Comparison of ENCODE assay signal across 8 mouse cellular contexts in the genomic region with DNA sequence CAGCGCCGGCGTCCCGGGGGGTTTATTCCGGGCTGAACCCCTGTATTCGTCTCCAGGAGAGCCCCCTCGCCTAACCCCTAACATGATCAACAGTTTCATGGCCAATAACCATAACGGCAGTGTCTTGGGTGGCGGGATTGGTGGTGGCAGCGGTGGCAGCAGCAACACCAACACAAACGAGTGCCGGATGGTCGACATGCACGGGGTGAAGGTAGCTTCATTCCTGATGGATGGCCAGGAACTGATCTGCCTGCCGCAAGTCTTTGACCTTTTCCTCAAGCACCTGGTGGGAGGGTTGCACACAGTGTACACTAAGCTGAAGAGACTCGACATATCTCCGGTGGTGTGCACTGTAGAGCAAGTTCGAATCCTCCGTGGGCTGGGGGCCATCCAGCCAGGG. TPM values are rescaled to one million over a fixed set of nuclear protein-coding genes. Genes with fewer than 3 reads are reported as not detected.
DNase-seq lines count a peak whose midpoint lies in the region; ATAC-seq and TF ChIP-seq lines count a peak whose summit lies in the region.

No protein-coding gene starts in this region.

- no peak for DNase-seq in kidney, postnatal 0 days (ENCODE audit: low spot score)
- no peak for DNase-seq in kidney, postnatal 36 days
- no peak for DNase-seq in liver, embryonic 11.5 days (ENCODE audit: low spot score)
- DNase-seq in stomach, postnatal 0 days (ENCODE audit: low spot score) = no peak
- no peak for DNase-seq in T-cell, adult 2 months (ENCODE audit: low spot score)
- no peak for DNase-seq in frontal cortex, postnatal 14 days (ENCODE audit: low spot score in 2 of 2)

- peak overlapping the region; percentile 45 for H3K4me3 ChIP-seq in kidney, postnatal 0 days (replicated peaks; ENCODE audit: low read depth, low read length)
- H3K4me3 ChIP-seq in bone marrow macrophage, adult 2 months (ENCODE audit: insufficient read depth, low read length) = peak overlapping the region; percentile 43; the same call in 1 of the 2 replicates
- peak overlapping the region; percentile 47 for H3K4me3 ChIP-seq in forebrain, embryonic 13.5 days
- H3K4me3 ChIP-seq in liver, embryonic 11.5 days (ENCODE audit: low read depth, low read length) = peak overlapping the region; percentile 51
- H3K4me3 ChIP-seq in stomach, postnatal 0 days (ENCODE audit: low read depth, low read length) = peak overlapping the region; percentile 44

- TF ChIP-seq EP300 in stomach, postnatal 0 days (optimal IDR thresholded peaks at IDR 0.05) = no peak

- no peaks in the 10 kb centered on the region for H3K27me3 ChIP-seq in kidney, postnatal 0 days (ENCODE audit: insufficient read depth, low read length)
- no peaks in the 10 kb centered on the region for H3K27me3 ChIP-seq in forebrain, embryonic 13.5 days
- no peaks in the 10 kb centered on the region for H3K27me3 ChIP-seq in liver, embryonic 11.5 days (replicated peaks; ENCODE audit: control insufficient read depth, insufficient read depth, low read length)
- no peaks in the 10 kb centered on the region for H3K27me3 ChIP-seq in stomach, postnatal 0 days (ENCODE audit: control insufficient read depth, insufficient read depth, low read length)

- no peak for TF ChIP-seq CTCF in kidney, postnatal 0 days (IDR thresholded peaks at IDR 0.05; ENCODE audit: low read depth)
- no peak for TF ChIP-seq CTCF in bone marrow macrophage, adult 2 months (IDR thresholded peaks at IDR 0.05; ENCODE audit: low read depth, low read length)
- no peak for TF ChIP-seq CTCF in stomach, postnatal 0 days (IDR thresholded peaks at IDR 0.05; ENCODE audit: low read depth)

- peak overlapping the region; percentile 63 for H3K4me2 ChIP-seq in kidney, postnatal 0 days (ENCODE audit: low read length)
- H3K4me2 ChIP-seq in forebrain, embryonic 13.5 days = peak overlapping the region; percentile 65
- peak overlapping the region; percentile 70 for H3K4me2 ChIP-seq in liver, embryonic 11.5 days
- peak overlapping the region; percentile 71 for H3K4me2 ChIP-seq in stomach, postnatal 0 days (replicated peaks; ENCODE audit: low read depth)

- H3K4me1 ChIP-seq in kidney, postnatal 0 days (replicated peaks; ENCODE audit: insufficient read depth, low read length) = no peaks in the 10 kb centered on the region
- no peaks in the 10 kb centered on the region for H3K4me1 ChIP-seq in bone marrow macrophage, adult 2 months (ENCODE audit: control insufficient read depth, insufficient read depth, low read length)
- no peaks in the 10 kb centered on the region for H3K4me1 ChIP-seq in forebrain, embryonic 13.5 days
- no peaks in the 10 kb centered on the region for H3K4me1 ChIP-seq in liver, embryonic 11.5 days (replicated peaks; ENCODE audit: control insufficient read depth, insufficient read depth, low read length)
- no peaks in the 10 kb centered on the region for H3K4me1 ChIP-seq in stomach, postnatal 0 days (replicated peaks; ENCODE audit: control insufficient read depth, insufficient read depth)

- peak; percentile 3 for ATAC-seq in kidney, postnatal 0 days (replicated peaks; ENCODE audit: low FRiP score, low read depth)
- ATAC-seq in forebrain, embryonic 13.5 days = peak; percentile 40
- ATAC-seq in liver, embryonic 11.5 days (replicated peaks; ENCODE audit: low FRiP score) = peak; percentile 38; the same call in 1 of the 2 replicates
- 0 out of 2 replicates have a peak, but pooled peaks have one; percentile 4 for ATAC-seq in stomach, postnatal 0 days (ENCODE audit: low FRiP score, low TSS enrichment)

- 27% methylated on average over 19 of the region's 19 CpGs for WGBS in kidney, postnatal 0 days
- 12% methylated on average over 19 of the region's 19 CpGs for WGBS in forebrain, embryonic 13.5 days
- WGBS in liver, embryonic 11.5 days = 19% methylated on average over 19 of the region's 19 CpGs
- WGBS in stomach, postnatal 0 days = 19% methylated on average over 19 of the region's 19 CpGs

- H3K27ac ChIP-seq in kidney, postnatal 0 days = no peak overlapping the region
- H3K27ac ChIP-seq in bone marrow macrophage, adult 2 months (ENCODE audit: insufficient read depth, low read depth, low read length) = no peak overlapping the region
- no peak overlapping the region for H3K27ac ChIP-seq in forebrain, embryonic 13.5 days
- H3K27ac ChIP-seq in liver, embryonic 11.5 days (ENCODE audit: low read depth, low read length) = no peak overlapping the region
- H3K27ac ChIP-seq in stomach, postnatal 0 days (replicated peaks) = no peak overlapping the region

- H3K36me3 ChIP-seq in kidney, postnatal 0 days (ENCODE audit: insufficient read depth, low read length) = no peaks in the 10 kb centered on the region
- H3K36me3 ChIP-seq in forebrain, embryonic 13.5 days (ENCODE audit: poor library complexity, severe bottlenecking) = no peaks in the 10 kb centered on the region
- no peaks in the 10 kb centered on the region for H3K36me3 ChIP-seq in liver, embryonic 11.5 days (ENCODE audit: control insufficient read depth, insufficient read depth, low read length)
- H3K36me3 ChIP-seq in stomach, postnatal 0 days (ENCODE audit: control insufficient read depth, insufficient read depth, low read length) = no peaks in the 10 kb centered on the region

- TF ChIP-seq POLR2A in bone marrow macrophage, adult 2 months (IDR thresholded peaks at IDR 0.05; ENCODE audit: borderline replicate concordance, low read depth, low read length) = no peak

- 0 out of 2 replicates have a peak overlapping the region, but pooled peaks have one; percentile 13 for H3K9ac ChIP-seq in kidney, postnatal 0 days (ENCODE audit: low read depth, low read length)
- peak overlapping the region; percentile 60 for H3K9ac ChIP-seq in forebrain, embryonic 13.5 days
- H3K9ac ChIP-seq in liver, embryonic 11.5 days (ENCODE audit: low read depth, low read length) = no peak overlapping the region
- H3K9ac ChIP-seq in stomach, postnatal 0 days (ENCODE audit: low read length) = no peak overlapping the region

- H3K9me3 ChIP-seq in kidney, postnatal 0 days (replicated peaks; ENCODE audit: low read length) = no peaks in the 10 kb centered on the region
- H3K9me3 ChIP-seq in forebrain, embryonic 13.5 days (replicated peaks) = no peaks in the 10 kb centered on the region
- no peaks in the 10 kb centered on the region for H3K9me3 ChIP-seq in liver, embryonic 11.5 days (ENCODE audit: control insufficient read depth, low read length)
- no peaks in the 10 kb centered on the region for H3K9me3 ChIP-seq in stomach, postnatal 0 days (ENCODE audit: control insufficient read depth, low read length)

RNA-seq across cellular contexts. Expression of gene Dach2, which starts 1.2 kb away (rescaled TPM):
- polyA plus RNA-seq in kidney, postnatal 0 days (2015; fragmentation: Nextera tagmentation; extraction: Ambion mirVana) = 6.8 and 7.7 TPM in 2 replicates
- not detected in 2 replicates for polyA plus RNA-seq in bone marrow macrophage, adult 2 months (2012; ENCODE audit: insufficient read depth, insufficient read length, missing spikeins)
- polyA plus RNA-seq in forebrain, embryonic 13.5 days (2015; fragmentation: Nextera tagmentation; extraction: Ambion mirVana) = 5.5 and 7.7 TPM in 2 replicates
- 1.9 and 2.0 TPM in 2 replicates for polyA plus RNA-seq in liver, embryonic 11.5 days (2014; fragmentation: Nextera tagmentation; extraction: Ambion mirVana)
- polyA plus RNA-seq in stomach, postnatal 0 days (2015; fragmentation: Nextera tagmentation; extraction: Ambion mirVana) = 1.1 and 1.3 TPM in 2 replicates

Comparison
In these comparisons a context has a peak if more than half of its experiments do, and no peak if none do; other contexts are left out.
1. H3K9ac ChIP-seq: peak in kidney, postnatal 0 days (single experiment) and forebrain, embryonic 13.5 days (single experiment); none in liver, embryonic 11.5 days (single experiment) and stomach, postnatal 0 days (single experiment).
2. Peak in every context shown above with its lines, with median percentiles within 50 percentile points of each other: ATAC-seq, H3K4me2 ChIP-seq and H3K4me3 ChIP-seq.